7 mouse cellular contexts compared by ENCODE assay signal in genomic region chr2:60283208-60283750, GRCm38 (mm10). TPM values are rescaled to one million over a fixed set of nuclear protein-coding genes. Genes with fewer than 3 reads are reported as not detected.
A peak's percentile ranks its signal among the peaks of the same experiment; 100 is the strongest.
DNase-seq lines count a peak whose midpoint lies in the region; ATAC-seq lines count a peak whose summit lies in the region.

No protein-coding gene starts in this region.

- DNase-seq in right cerebral cortex, adult 2 months (ENCODE audit: low spot score in 2 of 2) = peak; percentile 15 to 22
- no peak for DNase-seq in right cerebral cortex, postnatal 14 days
- peak; percentile 17 for DNase-seq in forebrain, embryonic 14.5 days (ENCODE audit: low spot score)
- DNase-seq in limb, embryonic 10.5 days (ENCODE audit: low spot score) = no peak
- DNase-seq in spleen, postnatal 10 days (ENCODE audit: low spot score in 2 of 2) = no peak
- DNase-seq in left cerebral cortex, adult 8-10 months (ENCODE audit: low spot score in 2 of 2) = no peak

- 7% methylated on average over 9 of the region's 9 CpGs for WGBS in forebrain, embryonic 14.5 days
- WGBS in limb, embryonic 10.5 days = 13% methylated on average over 9 of the region's 9 CpGs
- WGBS in neural tube, embryonic 13.5 days = 11% methylated on average over 9 of the region's 9 CpGs

- no peak; the same call in 1 of the 2 replicates for ATAC-seq in forebrain, embryonic 14.5 days
- no peak; the same call in 1 of the 2 replicates for ATAC-seq in neural tube, embryonic 13.5 days (ENCODE audit: low read depth)

- peak overlapping the region; percentile 77 for H3K4me2 ChIP-seq in forebrain, embryonic 14.5 days (ENCODE audit: low read length)
- H3K4me2 ChIP-seq in neural tube, embryonic 13.5 days = peak overlapping the region; percentile 92

- H3K27me3 ChIP-seq in forebrain, embryonic 14.5 days (replicated peaks; ENCODE audit: control insufficient read depth, insufficient read depth, low read length) = 0 out of 2 replicates have a peak, but pooled peaks cover 4% of the 10 kb centered on the region
- H3K27me3 ChIP-seq in limb, embryonic 10.5 days (ENCODE audit: low read depth, poor library complexity, severe bottlenecking) = peaks cover 11% of the 10 kb centered on the region
- H3K27me3 ChIP-seq in neural tube, embryonic 13.5 days = peaks cover 27% of the 10 kb centered on the region

- H3K9me3 ChIP-seq in forebrain, embryonic 14.5 days (replicated peaks; ENCODE audit: control insufficient read depth, low read length) = no peaks in the 10 kb centered on the region
- H3K9me3 ChIP-seq in limb, embryonic 10.5 days (replicated peaks) = no peaks in the 10 kb centered on the region
- no peaks in the 10 kb centered on the region for H3K9me3 ChIP-seq in neural tube, embryonic 13.5 days

- H3K4me1 ChIP-seq in forebrain, embryonic 14.5 days (ENCODE audit: control insufficient read depth, insufficient read depth, low read length) = no peaks in the 10 kb centered on the region
- H3K4me1 ChIP-seq in limb, embryonic 10.5 days = peaks cover 15% of the 10 kb centered on the region
- peaks cover 15% of the 10 kb centered on the region; the same call in 1 of the 2 replicates for H3K4me1 ChIP-seq in neural tube, embryonic 13.5 days (replicated peaks)

- peak overlapping the region; percentile 42 for H3K4me3 ChIP-seq in forebrain, embryonic 14.5 days (ENCODE audit: low read depth, low read length)
- H3K4me3 ChIP-seq in limb, embryonic 10.5 days = peak overlapping the region; percentile 57
- H3K4me3 ChIP-seq in neural tube, embryonic 13.5 days = peak overlapping the region; percentile 42

- no peaks in the 10 kb centered on the region for H3K36me3 ChIP-seq in forebrain, embryonic 14.5 days (ENCODE audit: control insufficient read depth, insufficient read depth, low read length)
- peaks cover under 1% of the 10 kb centered on the region; the same call in 1 of the 2 replicates for H3K36me3 ChIP-seq in limb, embryonic 10.5 days
- no peaks in the 10 kb centered on the region for H3K36me3 ChIP-seq in neural tube, embryonic 13.5 days

- H3K9ac ChIP-seq in forebrain, embryonic 14.5 days (ENCODE audit: low read length) = peak overlapping the region; percentile 63
- H3K9ac ChIP-seq in neural tube, embryonic 13.5 days = peak overlapping the region; percentile 71

- no peak overlapping the region for H3K27ac ChIP-seq in forebrain, embryonic 14.5 days (ENCODE audit: low read depth, low read length)
- peak overlapping the region; percentile 80 for H3K27ac ChIP-seq in limb, embryonic 10.5 days
- H3K27ac ChIP-seq in neural tube, embryonic 13.5 days (replicated peaks) = no peak overlapping the region

RNA-seq across cellular contexts. Expression of gene Cd302, which starts 1.0 kb away (rescaled TPM):
- polyA plus RNA-seq in forebrain, embryonic 14.5 days (2014; fragmentation: Nextera tagmentation; extraction: Ambion mirVana) = 12.2 and 12.6 TPM in 2 replicates
- 22.3 and 23.5 TPM in 2 replicates for polyA plus RNA-seq in limb, embryonic 10.5 days (2016; fragmentation: Nextera tagmentation; extraction: Ambion mirVana)
- polyA plus RNA-seq in neural tube, embryonic 13.5 days (2015; fragmentation: Nextera tagmentation; extraction: Ambion mirVana) = 16.0 and 17.9 TPM in 2 replicates
- total RNA-seq in left cerebral cortex, adult 8-10 months (2022) = 10 to 100 TPM; 15.9 to 21.0 (median 18.9) TPM

Comparison
In these comparisons a context has a peak if more than half of its experiments do, and no peak if none do; other contexts are left out.
1. DNase-seq: peak in right cerebral cortex, adult 2 months (2 of 2) and forebrain, embryonic 14.5 days (single experiment); none in right cerebral cortex, postnatal 14 days (single experiment), limb, embryonic 10.5 days (single experiment), spleen, postnatal 10 days (0 of 2) and left cerebral cortex, adult 8-10 months (0 of 2).
2. Peak in every context shown above with its lines, with median percentiles within 50 percentile points of each other: H3K4me3 ChIP-seq.